Mouse (Mus musculus): Measurements from ENCODE around the gene Piwil1. TPM values are rescaled to one million over a fixed set of nuclear protein-coding genes. Genes with fewer than 3 reads are reported as not detected.

Piwil1 gene
- 0.04 TPM in 1 of 2 replicates, not detected in the other for polyA plus RNA-seq (2012; rRNA removed)

DNA sequence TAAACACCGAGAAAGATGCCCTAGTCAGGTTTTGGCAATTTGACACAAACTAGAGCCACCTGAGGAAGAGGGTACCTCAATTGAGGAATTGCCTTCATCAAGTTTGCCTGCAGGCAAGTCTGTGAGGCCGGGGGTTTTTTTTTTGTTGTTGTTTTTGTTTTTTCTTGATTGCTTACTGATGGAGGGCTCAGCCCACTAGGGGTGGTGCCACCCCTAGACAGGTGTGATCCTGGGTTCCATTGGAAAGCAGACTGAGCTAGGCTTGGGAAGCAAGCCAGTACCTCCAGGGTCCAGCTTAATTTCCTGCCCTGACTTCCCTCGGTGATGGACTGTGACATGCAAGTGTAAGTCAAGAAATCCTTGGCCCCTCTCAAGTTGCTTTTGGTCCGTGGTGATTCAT, at the start of gene Piwil1:
Gene Piwil1, plus strand, starts transcription at position 301 of the 400 bp plus-strand sequence.

Other genes starting within 250 kb of the Piwil1 start
- gene Fzd10, start 101.7 kb upstream of the Piwil1 start, polyA plus RNA-seq (2012; rRNA removed), result 5.3 and 5.5 TPM in 2 replicates